ENCODE assay signal across 7 mouse cellular contexts in the genomic region with DNA sequence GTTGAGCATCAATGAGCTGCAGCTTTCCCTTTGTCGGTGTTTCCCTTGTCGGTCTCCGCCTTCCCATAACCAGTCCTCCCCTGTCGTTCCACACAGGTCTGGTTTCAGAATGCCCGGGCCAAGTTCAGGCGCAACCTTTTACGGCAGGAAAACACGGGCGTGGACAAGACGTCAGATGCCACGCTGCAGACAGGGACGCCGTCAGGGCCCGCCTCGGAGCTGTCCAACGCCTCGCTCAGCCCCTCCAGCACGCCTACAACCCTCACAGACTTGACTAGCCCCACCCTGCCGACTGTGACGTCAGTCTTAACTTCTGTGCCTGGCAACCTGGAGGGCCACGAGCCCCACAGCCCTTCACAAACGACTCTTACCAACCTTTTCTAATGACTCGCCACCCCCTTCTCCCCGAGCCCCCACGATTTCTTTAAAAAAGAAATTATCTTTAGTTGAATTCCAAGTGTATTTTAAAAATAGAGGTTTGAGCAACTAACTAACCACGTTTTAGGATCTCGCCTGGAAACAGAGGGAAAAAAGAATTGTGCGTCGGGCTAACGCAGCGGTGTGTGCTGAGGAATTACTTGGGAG. TPM values are rescaled to one million over a fixed set of nuclear protein-coding genes. Genes with fewer than 3 reads are reported as not detected.
A peak's percentile ranks its signal among the peaks of the same experiment; 100 is the strongest.
DNase-seq lines count a peak whose midpoint lies in the region; ATAC-seq lines count a peak whose summit lies in the region.

No protein-coding gene starts in this region.

- H3K4me2 ChIP-seq in forebrain, embryonic 13.5 days = no peak overlapping the region
- H3K4me2 ChIP-seq in intestine, embryonic 15.5 days (replicated peaks) = peak overlapping the region; percentile 56
- peak overlapping the region; percentile 50 for H3K4me2 ChIP-seq in liver, embryonic 16.5 days (ENCODE audit: low read depth, low read length)

- 41% methylated on average over 31 of the region's 31 CpGs for WGBS in forebrain, embryonic 13.5 days
- 6% methylated on average over 31 of the region's 31 CpGs for WGBS in intestine, embryonic 15.5 days
- WGBS in liver, embryonic 16.5 days (ENCODE audit: insufficient replicate concordance) = 8% methylated on average over 31 of the region's 31 CpGs

- ATAC-seq in forebrain, embryonic 13.5 days = no peak
- peak; percentile 87 for ATAC-seq in intestine, embryonic 15.5 days
- peak; percentile 61; the same call in 1 of the 2 replicates for ATAC-seq in liver, embryonic 16.5 days (ENCODE audit: low read depth)

- H3K9me3 ChIP-seq in forebrain, embryonic 13.5 days (replicated peaks) = no peaks in the 10 kb centered on the region
- no peaks in the 10 kb centered on the region for H3K9me3 ChIP-seq in intestine, embryonic 15.5 days
- H3K9me3 ChIP-seq in liver, embryonic 16.5 days (replicated peaks; ENCODE audit: control insufficient read depth, low read length) = no peaks in the 10 kb centered on the region

- no peak overlapping the region for H3K4me3 ChIP-seq in forebrain, embryonic 13.5 days
- H3K4me3 ChIP-seq in intestine, embryonic 15.5 days (replicated peaks) = peak overlapping the region; percentile 19
- peak overlapping the region; percentile 36 for H3K4me3 ChIP-seq in liver, embryonic 16.5 days (ENCODE audit: low read depth, low read length)

- H3K27me3 ChIP-seq in forebrain, embryonic 13.5 days = peaks cover 7% of the 10 kb centered on the region; the same call in 1 of the 2 replicates
- peaks cover 65% of the 10 kb centered on the region for H3K27me3 ChIP-seq in intestine, embryonic 15.5 days (replicated peaks)
- H3K27me3 ChIP-seq in liver, embryonic 16.5 days (ENCODE audit: control insufficient read depth, insufficient read depth, low read depth, low read length) = peaks cover 54% of the 10 kb centered on the region

- peaks cover 67% of the 10 kb centered on the region for H3K36me3 ChIP-seq in forebrain, embryonic 13.5 days (ENCODE audit: poor library complexity, severe bottlenecking)
- H3K36me3 ChIP-seq in intestine, embryonic 15.5 days = no peaks in the 10 kb centered on the region
- no peaks in the 10 kb centered on the region for H3K36me3 ChIP-seq in liver, embryonic 16.5 days (ENCODE audit: control insufficient read depth, insufficient read depth)

- DNase-seq in ES-CJ7 (ENCODE audit: low read depth, low spot score) (peak; percentile 79), ZHBTc4 (ENCODE audit: low read depth, low spot score) (peak; percentile 84)
- peak; percentile 64 for DNase-seq in neural tube, embryonic 10.5 days (ENCODE audit: extremely low spot score, low spot score)
- DNase-seq in layer of hippocampus, adult 9-10 months (ENCODE audit: low spot score) = no peak

- H3K27ac ChIP-seq in forebrain, embryonic 13.5 days = peak overlapping the region; percentile 37
- H3K27ac ChIP-seq in intestine, embryonic 15.5 days = no peak overlapping the region
- no peak overlapping the region for H3K27ac ChIP-seq in liver, embryonic 16.5 days (ENCODE audit: low read length)

- H3K9ac ChIP-seq in forebrain, embryonic 13.5 days = no peak overlapping the region
- H3K9ac ChIP-seq in intestine, embryonic 15.5 days = no peak overlapping the region
- H3K9ac ChIP-seq in liver, embryonic 16.5 days (ENCODE audit: low read depth, low read length) = no peak overlapping the region

- H3K4me1 ChIP-seq in forebrain, embryonic 13.5 days = peaks cover 43% of the 10 kb centered on the region
- peaks cover 8% of the 10 kb centered on the region; the same call in 1 of the 2 replicates for H3K4me1 ChIP-seq in intestine, embryonic 15.5 days (replicated peaks)
- no peaks in the 10 kb centered on the region for H3K4me1 ChIP-seq in liver, embryonic 16.5 days (ENCODE audit: control insufficient read depth, low read depth, low read length)

RNA-seq across cellular contexts. Expression of gene Lhx2, which starts 29.8 kb away (rescaled TPM):
- polyA plus RNA-seq in forebrain, embryonic 13.5 days (2015; fragmentation: Nextera tagmentation; extraction: Ambion mirVana) = 153 and 167 TPM in 2 replicates
- 0.09 and 0.44 TPM in 2 replicates for polyA plus RNA-seq in intestine, embryonic 15.5 days (2015; fragmentation: Nextera tagmentation; extraction: Ambion mirVana)
- 1.1 and 1.8 TPM in 2 replicates for polyA plus RNA-seq in liver, embryonic 16.5 days (2015; fragmentation: Nextera tagmentation; extraction: Ambion mirVana)

Comparison
In these comparisons a context has a peak if more than half of its experiments do, and no peak if none do; other contexts are left out.
1. RNA of gene Lhx2, which starts 29.8 kb away (polyA plus RNA-seq): 153 to 167 TPM in forebrain, embryonic 13.5 days; 1.1 to 1.8 TPM in liver, embryonic 16.5 days and 0.09 to 0.44 TPM in intestine, embryonic 15.5 days; every median in the first group is over 10 times any median in the second.